Comparison of ENCODE assay signal across 9 mouse cellular contexts in genomic region chr3:88603714-88604161, GRCm38 (mm10). TPM values are rescaled to one million over a fixed set of nuclear protein-coding genes. Genes with fewer than 3 reads are reported as not detected.
A peak's percentile ranks its signal among the peaks of the same experiment; 100 is the strongest.
DNase-seq lines count a peak whose midpoint lies in the region; ATAC-seq lines count a peak whose summit lies in the region.
"Had no signal": no experiment of that assay in that cellular context is flagged by ENCODE, and none has a peak within 500 bp of the region (broad histone marks: within the 10 kb centered on the region; RNA-seq: fewer than 3 reads in every experiment).

No protein-coding gene starts in this region.

- H3K36me3 ChIP-seq in embryonic facial prominence, embryonic 11.5 days (replicated peaks; ENCODE audit: control insufficient read depth, insufficient read depth, low read depth, low read length), result no peaks in the 10 kb centered on the region
- H3K36me3 ChIP-seq in liver, embryonic 11.5 days (ENCODE audit: control insufficient read depth, insufficient read depth, low read length), result no peaks in the 10 kb centered on the region

- no peak for ATAC-seq in embryonic facial prominence, embryonic 11.5 days (replicated peaks; ENCODE audit: insufficient number of reproducible peaks, low FRiP score, low TSS enrichment, low read depth)
- ATAC-seq in liver, embryonic 11.5 days (replicated peaks; ENCODE audit: low FRiP score), result peak; percentile 46; the same call in 1 of the 2 replicates

- H3K4me2 ChIP-seq in embryonic facial prominence, embryonic 11.5 days (ENCODE audit: low read depth, low read length), result no peak overlapping the region
- no peak overlapping the region for H3K4me2 ChIP-seq in liver, embryonic 11.5 days

- H3K4me3 ChIP-seq in embryonic facial prominence, embryonic 11.5 days (ENCODE audit: low read depth, low read length), result no peak overlapping the region
- H3K4me3 ChIP-seq in liver, embryonic 11.5 days (ENCODE audit: low read depth, low read length), result no peak overlapping the region

- no peaks in the 10 kb centered on the region; the same call in 1 of the 2 replicates for H3K4me1 ChIP-seq in embryonic facial prominence, embryonic 11.5 days (ENCODE audit: control insufficient read depth, insufficient read depth, low read length)
- H3K4me1 ChIP-seq in liver, embryonic 11.5 days (replicated peaks; ENCODE audit: control insufficient read depth, insufficient read depth, low read length), result peaks cover 21% of the 10 kb centered on the region

- H3K27me3 ChIP-seq in embryonic facial prominence, embryonic 11.5 days (ENCODE audit: control insufficient read depth, insufficient read depth, low read length), result no peaks in the 10 kb centered on the region
- no peaks in the 10 kb centered on the region for H3K27me3 ChIP-seq in liver, embryonic 11.5 days (replicated peaks; ENCODE audit: control insufficient read depth, insufficient read depth, low read length)

- WGBS in embryonic facial prominence, embryonic 11.5 days, result 23% methylated on average over 6 of the region's 6 CpGs
- 20% methylated on average over 6 of the region's 6 CpGs for WGBS in liver, embryonic 11.5 days

- H3K9ac ChIP-seq in embryonic facial prominence, embryonic 11.5 days (replicated peaks; ENCODE audit: low read length), result no peak overlapping the region
- no peak overlapping the region; the same call in 1 of the 2 replicates for H3K9ac ChIP-seq in liver, embryonic 11.5 days (ENCODE audit: low read depth, low read length)

- H3K9me3 ChIP-seq in embryonic facial prominence, embryonic 11.5 days (replicated peaks; ENCODE audit: control insufficient read depth, low read length), result no peaks in the 10 kb centered on the region
- no peaks in the 10 kb centered on the region for H3K9me3 ChIP-seq in liver, embryonic 11.5 days (ENCODE audit: control insufficient read depth, low read length)

- no peak overlapping the region for H3K27ac ChIP-seq in embryonic facial prominence, embryonic 11.5 days (replicated peaks; ENCODE audit: low read depth, low read length)
- H3K27ac ChIP-seq in liver, embryonic 11.5 days (ENCODE audit: low read depth, low read length), result no peak overlapping the region

- peak; percentile 48 for DNase-seq in right cerebral cortex, postnatal 14 days
- no peak for DNase-seq in right cerebral cortex, postnatal 25 days
- DNase-seq in adrenal gland, adult 18-20 months (ENCODE audit: low spot score in 2 of 2), result peak; percentile 75 to 82
- peak; percentile 65 for DNase-seq in embryonic facial prominence, embryonic 11.5 days (ENCODE audit: low spot score)
- DNase-seq in heart, postnatal 4 days, result peak; percentile 88
- DNase-seq in liver, embryonic 11.5 days (ENCODE audit: low spot score), result peak; percentile 65
- peak; percentile 81 for DNase-seq in retina, embryonic 14.5 days (ENCODE audit: low spot score)
- no peak for DNase-seq in ovary, adult 18-20 months (ENCODE audit: low spot score)

RNA-seq across cellular contexts. Expression of gene Arhgef2, which starts 2.0 kb away (rescaled TPM):
- total RNA-seq in adrenal gland, adult 18-20 months (2021), result 10 to 100 TPM; 19.4 to 27.0 TPM
- 82.2 and 89.3 TPM in 2 replicates for polyA plus RNA-seq in embryonic facial prominence, embryonic 11.5 days (2014; fragmentation: Nextera tagmentation; extraction: Ambion mirVana)
- total RNA-seq in heart, postnatal 4 days (2021), result 100 to 1,000 TPM; 104 to 109 TPM
- polyA plus RNA-seq in liver, embryonic 11.5 days (2014; fragmentation: Nextera tagmentation; extraction: Ambion mirVana), result 64.3 and 66.3 TPM in 2 replicates

RNA-seq across cellular contexts. Expression of gene Ssr2, which starts 28.1 kb away (rescaled TPM):
- 100 to 1,000 TPM; 145 to 198 TPM for total RNA-seq in adrenal gland, adult 18-20 months (2021)
- 184 and 201 TPM in 2 replicates for polyA plus RNA-seq in embryonic facial prominence, embryonic 11.5 days (2014; fragmentation: Nextera tagmentation; extraction: Ambion mirVana)
- total RNA-seq in heart, postnatal 4 days (2021), result 100 to 1,000 TPM; 145 to 152 TPM
- polyA plus RNA-seq in liver, embryonic 11.5 days (2014; fragmentation: Nextera tagmentation; extraction: Ambion mirVana), result 306 and 307 TPM in 2 replicates

RNA-seq across cellular contexts. Expression of gene Rxfp4, which starts 49.2 kb away (rescaled TPM):
- not detected for total RNA-seq in adrenal gland, adult 18-20 months (2021)
- not detected in 2 replicates for polyA plus RNA-seq in embryonic facial prominence, embryonic 11.5 days (2014; fragmentation: Nextera tagmentation; extraction: Ambion mirVana)
- under 1 TPM in 1 of 2 experiments, not detected in 1; 0.20 TPM for total RNA-seq in heart, postnatal 4 days (2021)
- polyA plus RNA-seq in liver, embryonic 11.5 days (2014; fragmentation: Nextera tagmentation; extraction: Ambion mirVana), result not detected in 2 replicates
- total RNA-seq: gastrocnemius, adult 8-10 months had no signal

RNA-seq across cellular contexts. Expression of gene Ubqln4, which starts 50.2 kb away (rescaled TPM):
- 10 to 100 TPM; 72.9 to 96.6 TPM for total RNA-seq in adrenal gland, adult 18-20 months (2021)
- 62.1 and 73.3 TPM in 2 replicates for polyA plus RNA-seq in embryonic facial prominence, embryonic 11.5 days (2014; fragmentation: Nextera tagmentation; extraction: Ambion mirVana)
- 10 to 100 TPM; 55.3 to 60.1 TPM for total RNA-seq in heart, postnatal 4 days (2021)
- 65.8 and 67.7 TPM in 2 replicates for polyA plus RNA-seq in liver, embryonic 11.5 days (2014; fragmentation: Nextera tagmentation; extraction: Ambion mirVana)

RNA-seq across cellular contexts. Expression of gene Lamtor2, which starts 50.9 kb away (rescaled TPM):
- 100 to 1,000 TPM; 156 to 164 TPM for total RNA-seq in adrenal gland, adult 18-20 months (2021)
- 77.4 and 82.0 TPM in 2 replicates for polyA plus RNA-seq in embryonic facial prominence, embryonic 11.5 days (2014; fragmentation: Nextera tagmentation; extraction: Ambion mirVana)
- total RNA-seq in heart, postnatal 4 days (2021), result 10 to 100 TPM; 81.9 to 89.1 TPM
- polyA plus RNA-seq in liver, embryonic 11.5 days (2014; fragmentation: Nextera tagmentation; extraction: Ambion mirVana), result 111 and 120 TPM in 2 replicates

Comparison
In these comparisons a context has a peak if more than half of its experiments do, and no peak if none do; other contexts are left out.
1. DNase-seq: peak in right cerebral cortex, postnatal 14 days (single experiment), adrenal gland, adult 18-20 months (2 of 2), embryonic facial prominence, embryonic 11.5 days (single experiment), heart, postnatal 4 days (single experiment), liver, embryonic 11.5 days (single experiment) and retina, embryonic 14.5 days (single experiment); none in right cerebral cortex, postnatal 25 days (single experiment) and ovary, adult 18-20 months (single experiment).